Mouse (Mus musculus) testis, postnatal 14 days (tissue): ENCODE results near the gene Chst14.

ENCODE experiments used
- DNase-seq: peaks from one replicate; pipeline ENCODE4 v3.0.0; 2021; ENCODE audit warnings: low spot score

Chst14 gene

DNA sequence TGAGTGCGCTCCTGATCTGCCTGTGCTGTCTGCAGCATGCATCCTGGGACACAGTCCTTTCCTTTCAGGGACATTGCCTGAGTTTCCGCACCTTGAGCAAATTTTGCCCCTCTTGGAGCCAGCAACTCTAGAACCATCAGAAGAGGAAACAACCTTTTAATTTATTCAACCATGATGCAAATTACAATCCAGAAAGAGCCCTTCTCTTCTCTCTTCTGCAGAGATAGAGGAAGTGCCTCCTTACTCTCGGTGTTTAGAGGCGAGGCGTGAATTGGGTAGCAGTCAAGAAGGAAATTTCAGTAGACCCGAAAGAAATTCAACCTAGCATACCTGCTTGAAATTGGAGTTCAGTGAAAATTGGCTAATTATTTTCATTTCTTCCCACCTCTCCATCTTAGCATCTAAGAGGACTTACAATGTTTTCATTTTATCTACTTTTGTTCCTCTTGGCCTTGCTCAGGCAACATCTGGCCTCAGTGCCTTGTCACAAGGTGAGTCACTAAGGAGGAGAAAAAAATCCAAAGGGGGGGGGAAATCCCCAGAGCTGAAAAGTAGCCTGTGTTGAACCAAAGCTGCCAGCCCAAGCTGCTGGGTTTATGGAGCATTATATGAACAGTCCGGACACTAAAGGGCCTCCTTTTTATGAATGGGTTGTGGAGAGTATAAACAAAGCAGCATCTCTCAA lies 20.7 kb upstream of the Chst14 start:
- DNase-seq, result no peak

DNA sequence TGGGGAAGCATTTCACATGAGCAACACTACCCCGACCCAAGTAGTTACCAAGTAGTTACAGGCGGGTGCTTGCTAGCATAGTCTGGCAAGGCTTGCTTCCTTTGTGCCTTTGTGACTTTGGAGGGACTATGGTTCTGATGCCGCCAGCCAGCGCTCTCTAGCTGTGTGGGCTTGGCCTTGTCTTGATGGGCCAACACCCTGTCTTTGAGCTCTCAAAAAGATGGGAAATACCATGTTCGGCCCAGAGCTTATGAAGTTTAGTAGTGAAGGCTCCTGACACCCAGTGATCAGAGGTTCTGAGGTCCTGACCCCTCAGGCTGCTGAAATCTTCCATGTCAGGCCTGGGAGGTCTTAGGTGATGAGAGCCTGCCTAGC lies 20.2 kb upstream of the Chst14 start:
- DNase-seq, result no peak

DNA sequence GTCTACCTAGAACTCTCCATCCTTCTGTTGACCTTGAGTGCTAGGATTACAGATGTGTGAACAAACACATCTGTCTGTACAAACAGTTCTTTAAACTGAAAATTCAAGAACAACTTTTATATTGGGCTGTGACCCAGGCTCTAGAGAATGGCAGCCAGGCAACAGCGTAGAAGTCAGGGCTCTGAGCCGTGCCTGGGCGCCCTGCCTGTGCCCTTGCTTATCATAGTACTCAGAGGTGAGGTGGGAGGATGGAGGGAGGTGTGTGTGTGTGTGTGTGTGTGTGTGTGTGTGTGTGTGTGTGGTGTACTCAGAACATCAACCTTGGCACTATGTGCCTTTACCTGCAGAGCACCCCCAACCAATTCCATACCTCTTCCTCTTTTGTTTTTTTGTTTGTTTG lies 18.5 kb upstream of the Chst14 start:
- no peak for DNase-seq

DNA sequence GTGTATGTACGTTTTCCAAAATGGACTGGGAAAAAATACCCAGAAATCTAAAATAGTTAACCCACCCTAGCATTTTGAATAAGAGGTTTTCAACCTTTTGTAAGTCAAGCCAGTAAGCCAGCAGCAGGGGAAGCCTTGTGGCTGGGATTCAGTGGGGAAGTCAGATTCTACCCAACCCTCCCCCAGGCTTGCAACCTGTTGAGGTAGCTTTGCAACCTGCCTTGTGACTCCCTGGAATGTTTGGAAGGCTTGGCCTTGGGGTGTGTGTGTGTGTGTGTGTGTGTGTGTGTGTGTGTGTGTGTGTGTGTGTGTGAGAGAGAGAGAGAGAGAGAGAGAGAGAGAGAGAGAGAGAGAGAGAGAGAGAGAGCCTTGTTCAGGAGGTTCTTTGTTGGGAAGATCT lies 17.1 kb upstream of the Chst14 start:
- no peak for DNase-seq

DNA sequence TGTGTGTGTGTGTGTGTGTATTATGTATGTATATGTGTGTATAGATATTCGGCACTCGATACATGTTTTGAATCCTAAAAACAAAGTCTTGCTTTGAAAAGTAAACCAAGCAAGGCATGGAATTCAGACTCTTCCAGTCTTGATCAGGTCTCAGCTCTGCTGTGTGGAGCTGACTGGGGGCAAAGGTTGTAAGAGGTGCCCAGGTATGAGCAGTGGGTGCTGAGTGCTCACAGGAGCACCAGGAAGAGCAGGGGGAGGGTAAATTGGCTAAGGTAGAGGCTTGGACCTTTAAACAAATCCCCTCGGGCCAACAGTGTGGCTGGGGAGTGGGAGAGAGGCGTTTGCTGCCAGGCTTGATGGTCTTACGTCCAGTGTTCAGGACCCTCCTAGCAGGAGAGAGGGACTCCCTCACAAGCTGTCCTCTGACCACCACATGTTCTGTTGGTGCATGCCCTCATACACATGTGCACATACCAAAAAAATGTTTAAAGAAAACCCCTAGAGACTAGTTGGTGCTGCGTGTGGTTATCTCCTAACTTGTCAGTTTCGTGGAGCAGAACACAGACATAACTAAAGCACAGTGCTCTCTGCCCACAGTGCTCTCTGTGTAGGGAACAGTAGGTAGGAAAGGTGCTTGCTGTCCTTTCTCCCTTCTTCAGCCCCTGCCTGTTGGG lies 15.6 kb upstream of the Chst14 start:
- no peak for DNase-seq

DNA sequence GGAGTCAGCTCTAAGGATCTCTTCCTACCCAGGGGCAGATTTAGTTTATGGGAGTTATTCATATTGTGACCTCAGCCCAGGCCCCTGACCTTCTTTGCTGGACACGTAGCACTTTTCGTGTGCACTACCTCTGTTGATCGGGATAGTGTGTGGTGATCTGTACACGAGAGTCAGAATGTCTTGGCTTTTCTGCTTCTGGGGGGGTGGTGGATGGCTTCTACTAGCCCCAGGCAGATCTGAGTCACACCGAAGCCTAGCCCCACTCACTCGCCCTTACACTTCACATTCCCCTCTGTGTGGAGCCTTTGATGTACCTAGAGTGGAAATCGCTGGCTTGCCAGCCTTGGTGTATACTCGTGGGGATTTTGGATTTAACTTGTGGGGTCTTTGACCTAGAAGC lies 13.6 kb upstream of the Chst14 start:
- no peak for DNase-seq

DNA sequence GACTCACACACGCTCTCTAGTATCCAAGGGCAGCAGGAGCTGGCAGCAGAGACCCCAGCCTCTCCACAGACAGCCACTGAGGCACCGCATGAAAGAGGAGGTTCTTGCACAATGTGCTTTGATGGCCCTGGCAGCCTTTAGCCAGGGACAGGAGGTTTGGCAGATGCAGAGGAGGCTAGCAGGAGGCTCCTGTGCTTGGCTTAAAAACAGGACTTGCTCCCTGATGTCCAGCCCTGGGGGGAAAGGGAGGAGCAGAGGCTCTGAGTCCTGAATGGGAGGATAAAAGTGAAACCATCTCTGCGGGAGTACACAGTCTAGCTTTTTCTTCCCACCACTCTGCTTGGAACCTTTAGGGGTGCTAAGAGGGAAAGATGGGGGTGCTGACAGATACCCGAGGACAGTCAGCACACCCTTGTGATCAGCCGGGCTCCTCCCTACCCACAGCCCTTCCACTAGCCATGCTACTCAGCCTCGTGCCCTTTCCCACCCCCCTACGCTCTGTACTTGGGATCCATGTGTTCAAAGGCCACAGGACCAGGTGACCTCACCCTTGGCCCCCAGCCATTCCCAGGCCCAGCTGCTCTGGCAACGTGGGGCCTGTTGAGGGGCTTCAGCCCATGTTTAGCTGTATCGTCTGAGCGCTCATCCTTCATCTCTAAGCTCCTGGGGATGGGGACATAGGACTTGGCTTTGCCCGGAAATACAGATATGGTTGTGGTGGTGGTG lies 12.6 kb upstream of the Chst14 start:
- DNase-seq, result no peak

DNA sequence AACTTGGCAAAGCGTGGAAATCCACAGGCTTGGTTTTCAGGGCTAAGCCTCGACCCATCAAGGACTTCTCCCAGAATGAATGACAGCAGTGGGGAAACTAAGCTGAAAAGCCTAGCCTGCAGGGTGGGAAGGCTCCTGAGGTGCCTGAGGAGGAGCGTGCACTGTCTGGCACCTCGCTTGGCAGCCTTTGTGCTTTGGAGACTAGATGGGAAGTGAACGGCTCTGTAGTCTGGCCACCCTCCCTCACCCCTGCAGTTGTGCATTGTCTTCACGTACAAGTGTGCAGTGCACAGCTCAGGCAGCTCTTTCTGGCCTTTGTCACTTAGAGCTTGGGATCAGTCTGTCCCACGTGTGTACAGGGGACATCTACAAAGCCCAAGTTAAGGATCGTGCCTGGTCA lies 11.6 kb upstream of the Chst14 start:
- no peak for DNase-seq

DNA sequence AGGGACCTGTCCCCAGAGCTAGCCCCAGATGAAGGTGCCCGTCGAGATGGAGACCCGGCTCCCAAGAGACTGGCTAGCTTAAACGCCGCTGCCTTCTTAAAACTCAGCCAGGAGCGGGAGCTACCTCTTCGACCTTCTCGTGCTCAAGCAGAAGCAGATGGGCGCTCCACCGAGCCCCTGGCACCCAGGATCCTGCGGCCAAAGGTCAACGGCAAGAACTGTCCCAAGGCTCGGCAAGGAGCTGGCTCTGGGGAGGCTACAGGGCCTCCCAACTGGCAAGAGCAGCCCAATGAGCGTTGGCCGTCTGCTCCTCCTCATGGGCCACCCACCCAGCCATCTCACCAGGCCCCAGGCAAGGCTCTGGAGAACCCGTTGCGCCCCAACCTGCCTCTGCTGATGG lies 9.9 kb upstream of the Chst14 start:
- no peak for DNase-seq

DNA sequence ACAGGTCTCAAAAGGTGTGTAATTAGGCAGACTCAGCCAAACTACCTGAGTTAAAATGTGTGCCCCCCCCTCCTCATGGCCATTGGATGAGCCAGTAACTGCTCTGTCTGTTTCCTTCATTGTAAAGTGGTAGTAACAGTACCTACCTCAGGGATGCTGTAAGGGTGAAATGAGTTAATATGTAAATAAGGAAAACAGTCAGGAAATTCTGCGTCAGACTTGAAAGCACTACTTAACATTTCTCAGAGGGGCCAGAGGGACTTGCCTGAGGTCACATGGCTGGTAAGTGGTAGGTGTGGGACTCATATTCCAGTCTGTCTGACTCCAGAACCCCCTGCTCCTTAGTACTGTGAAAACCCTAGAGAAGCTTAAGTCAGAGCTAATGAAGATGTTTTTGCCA lies 7.8 kb upstream of the Chst14 start:
- no peak for DNase-seq

DNA sequence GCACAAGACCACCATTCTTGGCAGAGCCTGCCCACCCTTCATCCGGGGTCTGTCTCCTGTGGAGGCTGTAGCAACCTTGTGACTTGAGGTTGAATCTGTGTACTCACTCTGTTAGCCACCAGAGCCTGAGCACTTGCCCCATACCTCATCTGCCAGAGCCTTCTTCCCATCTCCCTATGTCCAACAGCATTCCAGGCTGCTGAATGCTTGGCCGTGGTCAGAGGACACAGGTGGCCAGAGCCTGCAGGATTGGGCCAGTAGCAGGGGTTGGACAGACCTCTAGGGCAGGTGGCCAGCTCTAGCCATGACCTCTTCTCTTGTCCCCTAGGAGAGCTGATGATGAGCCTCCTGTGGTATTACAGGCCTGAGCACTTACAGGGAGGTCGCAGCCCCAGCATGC lies 5.9 kb upstream of the Chst14 start:
- no peak for DNase-seq

DNA sequence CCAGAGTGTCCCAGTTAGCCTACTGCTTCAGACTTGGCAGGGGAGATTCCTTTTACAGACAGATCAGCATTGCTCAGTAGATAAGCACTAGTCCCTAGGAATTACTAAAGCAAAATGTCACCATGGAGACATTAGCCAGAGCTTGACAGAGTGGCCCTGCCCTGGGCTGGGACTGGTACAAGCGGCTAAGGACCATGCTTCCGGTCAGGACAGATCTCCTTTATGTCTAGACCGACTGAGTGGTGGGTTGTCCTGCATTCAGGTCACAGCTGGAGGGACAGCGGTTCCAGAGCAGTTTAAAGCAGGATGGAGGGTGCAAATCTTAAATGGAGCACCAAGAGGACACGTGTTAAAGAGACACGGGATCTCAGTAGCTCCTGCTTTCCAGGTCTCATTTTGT lies 344 bp upstream of the Chst14 start:
- DNase-seq, result no peak

DNA sequence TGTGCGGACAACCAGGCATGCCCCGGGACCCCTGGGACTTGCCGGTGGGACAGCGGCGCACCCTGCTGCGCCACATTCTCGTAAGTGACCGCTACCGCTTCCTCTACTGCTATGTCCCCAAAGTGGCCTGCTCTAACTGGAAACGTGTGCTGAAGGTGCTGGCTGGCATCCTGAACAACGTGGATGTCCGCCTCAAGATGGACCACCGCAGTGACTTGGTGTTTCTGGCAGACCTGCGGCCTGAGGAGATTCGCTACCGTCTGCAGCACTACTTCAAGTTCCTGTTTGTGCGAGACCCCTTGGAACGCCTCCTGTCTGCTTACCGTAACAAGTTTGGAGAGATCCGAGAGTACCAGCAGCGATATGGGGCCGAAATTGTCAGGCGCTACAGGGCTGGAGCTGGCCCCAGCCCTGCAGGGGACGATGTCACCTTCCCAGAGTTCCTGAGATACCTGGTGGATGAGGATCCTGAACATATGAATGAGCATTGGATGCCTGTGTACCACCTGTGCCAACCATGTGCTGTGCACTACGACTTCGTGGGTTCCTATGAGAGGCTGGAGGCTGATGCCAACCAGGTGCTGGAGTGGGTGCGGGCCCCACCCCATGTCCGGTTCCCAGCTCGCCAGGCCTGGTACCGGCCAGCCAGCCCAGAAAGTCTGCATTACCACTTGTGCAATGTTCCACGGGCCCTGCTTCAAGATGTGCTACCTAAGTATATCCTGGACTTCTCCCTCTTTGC lies 873 bp downstream of the Chst14 start:
- no peak for DNase-seq

DNA sequence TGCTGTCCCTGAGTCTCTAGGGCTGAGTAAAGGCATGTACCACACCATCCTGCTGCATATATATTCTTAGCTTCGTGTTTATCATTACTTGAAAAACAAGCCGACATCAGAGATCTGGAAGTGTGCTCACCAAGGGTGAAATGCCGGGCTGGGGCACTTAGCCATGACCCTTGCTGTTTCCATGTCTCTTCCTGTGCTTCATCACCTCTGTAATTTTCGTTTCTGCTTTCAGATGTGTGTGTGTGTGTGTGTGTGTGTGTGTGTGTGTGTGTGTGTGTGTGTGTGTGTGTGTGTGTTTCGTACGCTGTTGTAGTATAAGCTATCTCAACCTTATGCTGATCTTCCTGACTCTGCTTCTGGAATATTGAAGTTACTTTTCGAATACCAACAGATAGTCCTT lies 15.0 kb downstream of the Chst14 start:
- DNase-seq, result no peak

DNA sequence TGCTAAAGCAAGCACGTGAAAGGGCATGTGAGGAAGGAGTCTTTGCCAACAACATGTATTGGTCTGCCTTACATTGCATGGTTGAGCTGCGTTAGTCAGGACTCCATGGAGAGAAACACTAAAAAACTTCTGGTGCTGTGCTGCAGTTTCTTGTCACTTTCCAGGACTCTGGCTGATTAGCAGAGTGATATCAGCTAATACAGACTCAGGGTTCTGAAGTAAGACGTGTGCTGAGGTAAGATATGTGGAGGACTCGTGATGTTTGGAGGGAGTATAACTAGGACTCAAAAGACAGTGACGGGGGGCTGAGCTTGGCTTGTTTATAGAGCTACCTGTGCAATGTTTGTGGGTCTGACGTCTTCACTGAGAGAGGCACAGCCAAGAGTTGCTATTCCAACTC lies 16.9 kb downstream of the Chst14 start:
- no peak for DNase-seq

DNA sequence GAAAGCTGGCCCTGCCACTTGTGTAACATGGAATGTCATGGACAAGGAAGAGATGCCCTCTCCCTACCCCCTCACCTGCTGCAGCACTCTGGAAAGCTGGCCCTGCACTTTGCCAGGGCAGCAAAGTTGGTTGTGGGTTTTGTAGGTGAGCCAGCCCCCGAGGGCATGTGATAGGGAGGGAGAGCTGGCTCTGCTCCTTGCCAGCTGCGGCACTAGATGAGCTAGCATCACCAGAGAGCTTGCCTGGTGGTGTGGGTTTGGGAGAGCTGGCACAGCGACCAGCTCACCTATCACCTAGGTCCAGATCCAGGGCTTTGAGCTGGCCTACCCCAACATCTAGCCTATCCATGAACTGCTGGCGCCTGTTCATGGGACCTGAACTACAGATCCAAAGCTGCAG lies 22.5 kb downstream of the Chst14 start:
- DNase-seq, result no peak

DNA sequence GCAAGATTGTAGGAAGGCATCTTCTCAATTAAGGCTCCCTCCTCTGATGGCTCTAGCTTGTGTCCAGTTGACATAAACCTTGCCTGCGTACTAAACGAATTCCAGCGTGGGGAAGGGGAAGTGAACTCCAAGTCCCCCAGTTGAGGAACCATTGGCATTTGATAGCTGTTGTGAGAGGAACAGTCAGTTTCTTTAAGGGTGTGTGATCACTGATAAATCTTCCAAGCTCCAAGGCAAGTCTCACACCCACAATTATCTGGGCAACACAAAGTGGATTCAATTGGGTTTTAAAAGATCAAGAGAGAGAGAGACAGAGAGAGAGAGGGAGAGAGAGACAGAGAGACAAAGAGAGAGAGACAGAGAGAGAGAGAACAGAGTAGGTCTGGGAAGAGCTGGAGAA lies 23.4 kb downstream of the Chst14 start:
- DNase-seq, result no peak

DNA sequence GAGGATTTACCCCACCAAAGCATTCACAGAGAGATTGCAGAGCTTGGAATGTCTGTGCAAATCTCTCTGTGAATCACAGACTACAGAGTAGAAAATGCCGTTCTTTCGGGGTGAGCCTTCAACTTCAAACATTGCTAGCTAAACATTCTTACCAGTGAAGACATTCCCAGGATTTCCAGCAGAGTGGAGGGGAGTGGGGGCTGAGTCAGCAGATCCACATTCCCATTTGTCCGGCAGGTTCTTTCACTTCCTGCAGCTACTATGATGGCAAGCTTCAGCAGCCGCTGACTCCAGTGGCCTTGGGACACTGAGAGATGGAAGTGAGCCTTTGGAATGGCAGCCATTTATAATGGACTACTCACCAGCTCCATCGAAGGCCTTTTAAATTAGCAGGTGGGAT lies 30.2 kb downstream of the Chst14 start:
- DNase-seq, result no peak

DNA sequence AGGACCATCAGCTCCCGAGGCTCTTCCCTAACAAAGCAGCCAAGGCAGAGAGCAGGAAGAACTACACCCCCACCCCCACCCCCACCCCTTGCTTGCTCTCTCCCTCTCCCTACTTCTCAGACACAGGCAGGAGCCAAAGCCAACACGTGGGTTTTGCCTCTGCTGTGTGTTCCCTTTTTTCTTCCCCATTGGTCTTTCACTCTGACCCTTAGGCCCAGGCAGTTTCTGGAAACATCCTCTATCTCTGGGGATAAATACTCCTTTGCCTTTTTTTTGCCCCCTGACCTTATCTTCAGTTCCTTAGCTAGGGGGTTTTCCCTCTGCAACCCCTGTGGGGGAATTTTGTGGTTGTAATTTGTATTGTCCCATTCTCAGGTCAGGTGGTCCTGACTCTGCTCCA lies 33.3 kb downstream of the Chst14 start:
- DNase-seq, result no peak

DNA sequence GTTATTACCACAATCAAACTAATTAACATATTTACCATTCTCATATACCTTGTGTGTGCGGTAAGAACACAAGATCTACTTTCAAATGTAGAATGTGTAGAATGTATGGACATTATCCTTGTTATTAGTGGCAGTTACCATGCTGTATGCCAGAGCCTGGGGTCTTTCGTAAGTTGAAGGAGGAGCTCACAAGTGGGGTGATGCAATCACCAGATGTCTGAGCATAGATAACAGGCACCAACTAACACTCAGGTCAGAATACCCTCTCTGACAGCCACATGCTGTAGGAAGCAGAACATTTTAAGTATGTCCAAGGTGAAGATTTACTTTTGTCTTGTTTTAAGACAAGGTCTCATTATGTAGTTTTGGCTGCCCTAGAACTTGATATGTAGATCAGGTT lies 34.1 kb downstream of the Chst14 start:
- no peak for DNase-seq

DNA sequence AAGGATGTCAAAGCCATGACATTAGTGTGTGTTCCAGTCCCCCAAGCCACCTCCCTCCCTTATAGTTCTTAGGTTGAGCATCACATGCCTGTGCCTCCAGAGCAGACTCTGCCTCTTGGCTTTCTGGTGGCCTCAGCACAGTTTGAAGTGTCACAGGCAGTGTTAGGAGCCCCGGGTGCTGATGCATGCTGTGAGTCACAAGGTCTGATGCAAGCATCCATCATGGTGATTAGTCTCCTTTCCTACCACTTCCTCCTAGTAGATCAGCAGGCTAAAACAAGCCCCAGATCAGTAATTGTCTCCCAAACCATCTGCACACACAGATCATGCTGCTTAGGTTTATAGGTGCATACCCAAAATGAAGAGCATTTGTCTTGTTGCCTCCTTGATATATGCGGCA lies 35.2 kb downstream of the Chst14 start:
- no peak for DNase-seq

DNA sequence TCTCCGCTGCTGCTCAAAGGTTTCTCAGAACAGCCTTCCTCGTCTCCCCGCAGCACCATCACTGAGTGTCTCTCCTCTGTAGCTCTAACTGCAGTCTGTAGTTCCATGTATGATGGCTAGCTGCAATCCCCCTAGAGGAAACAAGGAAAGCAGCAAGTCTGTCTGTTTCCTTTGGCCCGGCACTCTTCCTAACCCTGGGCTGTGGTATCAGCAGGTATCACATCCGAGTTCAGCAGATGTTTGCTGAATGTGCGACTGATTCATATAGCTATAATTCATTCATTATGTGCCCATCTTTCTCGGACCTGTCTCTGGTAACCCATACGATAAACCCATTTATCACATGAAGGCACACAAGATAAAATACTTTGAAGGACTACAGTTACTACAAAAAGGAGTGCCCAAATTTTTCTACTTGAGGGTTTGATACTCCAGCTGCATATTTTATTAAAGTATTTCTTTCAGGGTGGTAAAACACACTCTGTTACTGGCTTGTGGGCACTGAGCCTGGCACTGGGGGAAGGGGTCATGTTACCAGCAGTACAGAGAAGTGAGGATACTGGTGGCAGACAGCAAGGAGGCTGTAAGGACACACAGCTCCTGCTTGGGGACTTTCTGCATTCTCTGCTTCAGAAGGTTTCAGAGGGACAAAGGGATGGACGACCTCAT lies 36.8 kb downstream of the Chst14 start:
- no peak for DNase-seq

DNA sequence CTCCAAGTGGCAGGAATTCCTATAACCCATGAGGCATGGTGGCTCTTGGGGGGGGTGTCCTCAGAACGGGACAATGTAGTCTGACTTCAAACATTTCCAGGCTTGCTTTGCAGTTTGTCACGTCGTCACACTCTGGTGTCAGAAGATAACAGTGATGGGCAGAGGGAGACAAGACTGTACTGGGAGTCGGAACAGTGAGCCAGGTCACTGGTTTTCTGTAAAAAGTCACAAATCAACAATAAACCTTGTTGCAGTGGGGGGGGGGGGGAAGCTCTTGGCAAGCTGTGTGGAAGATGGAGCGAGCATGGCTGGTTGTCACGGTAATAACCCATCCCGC lies 37.3 kb downstream of the Chst14 start:
- DNase-seq, result no peak
